Mouse (Mus musculus): Measurements from ENCODE around the gene Ntsr2.

DNA sequence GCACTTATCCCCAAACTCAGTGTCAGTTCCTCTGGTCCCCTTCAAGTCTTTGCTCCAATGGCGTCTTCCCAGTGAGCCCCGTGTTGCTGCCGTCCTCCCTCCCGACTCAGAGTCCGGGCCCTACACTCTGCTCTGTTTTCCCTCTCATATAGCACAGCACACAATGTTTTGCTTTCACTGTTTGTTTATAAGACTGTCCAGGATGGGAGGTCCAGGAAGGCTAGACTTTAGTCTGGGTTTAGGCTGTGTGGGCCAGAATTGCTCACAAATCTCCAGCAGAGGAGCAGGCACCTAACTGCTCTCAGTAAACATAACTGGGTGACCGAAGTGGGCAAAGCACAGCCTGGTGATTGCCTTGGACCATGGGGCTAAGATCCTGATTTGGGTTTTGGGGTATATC is 19.9 kb upstream of the Ntsr2 start:
- TF ChIP-seq CTCF (IDR thresholded peaks at IDR 0.05; ENCODE audit: control insufficient read depth, insufficient read depth, insufficient read length), result no peak
- TF ChIP-seq CEBPB (IDR thresholded peaks at IDR 0.05; ENCODE audit: low read depth), result no peak
- no peak for TF ChIP-seq MAX (IDR thresholded peaks at IDR 0.05)

All from C2C12 (cell line).